Mouse (Mus musculus) kidney, adult 9 months (tissue): ENCODE data around the gene Lix1.

ENCODE experiments used
- DNase-seq: peaks from one replicate; pipeline ENCODE4 v3.0.0; 2022

Gene Lix1

GRCm38 (mm10) chr17:17499278-17499677 lies 96.8 kb downstream of the Lix1 start:
- DNase-seq: peak; percentile 12

DNA sequence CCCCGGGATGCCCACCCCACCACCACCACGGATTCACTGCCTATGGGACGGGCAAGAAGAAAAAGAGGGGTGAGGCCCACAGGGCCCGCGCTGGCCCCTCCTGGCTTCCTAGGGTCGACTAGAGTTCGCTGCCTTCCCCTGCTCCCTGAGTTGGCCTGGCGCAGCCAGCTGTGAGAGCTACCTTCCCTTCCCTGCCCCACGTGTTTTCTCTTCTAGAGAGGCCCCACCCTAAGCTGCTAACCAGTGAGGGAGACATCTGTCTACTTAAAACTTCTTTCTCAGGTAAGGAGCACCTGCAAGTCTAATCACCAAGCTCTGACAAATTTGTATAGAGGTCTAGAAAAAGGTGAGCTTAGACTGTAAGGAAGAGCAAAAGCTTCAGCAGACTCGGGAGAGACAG lies 104.2 kb downstream of the Lix1 start:
- DNase-seq: no peak
